Mouse (Mus musculus) thymus, postnatal 0 days (tissue): Measurements from ENCODE around the gene Setd1a. TPM values are rescaled to one million over a fixed set of nuclear protein-coding genes. Genes with fewer than 3 reads are reported as not detected.
"Not testable (repeated sequence)": the region's sequence is repeated elsewhere in the genome, so short reads cannot be mapped to it uniquely, and the experiment has no call there.

ENCODE experiments used
- DNase-seq: peaks from one replicate; pipeline ENCODE4 v3.0.0-alpha.2; 2015; ENCODE audit warnings: low spot score
- polyA plus RNA-seq: library from polyadenylated mRNA; unstranded; fragments of >200 nt; fragmentation: Nextera tagmentation; extraction: Ambion mirVana; gene quantifications from 2 replicates; pipeline ENCODE4 v1.2.1, GENCODE M21; 2015

The Setd1a gene
- polyA plus RNA-seq, 1 experiment from 2014 or later: 21.1 TPM

- no peak for DNase-seq
Observed at GRCm38 (mm10) chr7:127765756-127766155, 10.7 kb upstream of the Setd1a start.

GRCm38 (mm10) chr7:127766851-127767609, 9.4 kb upstream of the Setd1a start:
- no peak for DNase-seq

GRCm38 (mm10) chr7:127767671-127768345, 8.7 kb upstream of the Setd1a start:
- no peak for DNase-seq

- peak; percentile 41 for DNase-seq
Observed at GRCm38 (mm10) chr7:127768346-127768996, 8.0 kb upstream of the Setd1a start.

- DNase-seq: peak; percentile 68
Observed at GRCm38 (mm10) chr7:127768997-127769593, 7.4 kb upstream of the Setd1a start.

- DNase-seq: peak; percentile 50
Observed at GRCm38 (mm10) chr7:127769651-127770038, 6.8 kb upstream of the Setd1a start, which contains the start of gene Orai3. Orai3 (plus strand) TSS chr7:127769815.

GRCm38 (mm10) chr7:127770039-127770905, 6.2 kb upstream of the Setd1a start:
- DNase-seq: peak; percentile 45

GRCm38 (mm10) chr7:127771262-127771661, 5.2 kb upstream of the Setd1a start:
- peak; percentile 57 for DNase-seq

GRCm38 (mm10) chr7:127772080-127772479, 4.4 kb upstream of the Setd1a start:
- no peak for DNase-seq

GRCm38 (mm10) chr7:127772557-127772956, 3.9 kb upstream of the Setd1a start:
- DNase-seq: no peak

GRCm38 (mm10) chr7:127773664-127774384, 2.6 kb upstream of the Setd1a start:
- peak; percentile 85 for DNase-seq

- DNase-seq: not testable (repeated sequence)
Observed at GRCm38 (mm10) chr7:127775837-127776236, 633 bp upstream of the Setd1a start.

- DNase-seq: peak; percentile 97
Observed at GRCm38 (mm10) chr7:127776878-127777473, 506 bp downstream of the Setd1a start.

- DNase-seq: no peak
Observed at GRCm38 (mm10) chr7:127777474-127778266, 1.2 kb downstream of the Setd1a start.

GRCm38 (mm10) chr7:127778350-127778749, 1.9 kb downstream of the Setd1a start:
- no peak for DNase-seq

- no peak for DNase-seq
Observed at GRCm38 (mm10) chr7:127785308-127785707, 8.8 kb downstream of the Setd1a start, which contains the start of gene Gm49388. Gm49388 (plus strand) TSS chr7:127785608.

- DNase-seq: no peak
Observed at GRCm38 (mm10) chr7:127797076-127797845, 20.8 kb downstream of the Setd1a start.

- no peak for DNase-seq
Observed at GRCm38 (mm10) chr7:127798591-127798990, 22.1 kb downstream of the Setd1a start.
